8 mouse cellular contexts compared by ENCODE assay signal in genomic region chr13:46180606-46181133, GRCm38 (mm10).
DNase-seq lines count a peak whose midpoint lies in the region; ATAC-seq lines count a peak whose summit lies in the region.

No protein-coding gene starts in this region.

- H3K4me2 ChIP-seq in hindbrain, embryonic 12.5 days (replicated peaks), result peak overlapping the region; percentile 42
- H3K4me2 ChIP-seq in stomach, embryonic 16.5 days (ENCODE audit: low read depth, low read length), result peak overlapping the region; percentile 22

- H3K27ac ChIP-seq in hindbrain, embryonic 12.5 days, result 0 out of 2 replicates have a peak overlapping the region, but pooled peaks have one; percentile 35
- peak overlapping the region; percentile 26; the same call in 1 of the 2 replicates for H3K27ac ChIP-seq in stomach, embryonic 16.5 days (ENCODE audit: low read length)

- WGBS in hindbrain, embryonic 12.5 days, result 20% methylated on average over 12 of the region's 12 CpGs
- 19% methylated on average over 12 of the region's 12 CpGs for WGBS in stomach, embryonic 16.5 days

- no peaks in the 10 kb centered on the region for H3K9me3 ChIP-seq in hindbrain, embryonic 12.5 days (replicated peaks)
- no peaks in the 10 kb centered on the region for H3K9me3 ChIP-seq in stomach, embryonic 16.5 days (replicated peaks; ENCODE audit: control insufficient read depth, low read length)

- no peak overlapping the region for H3K4me3 ChIP-seq in hindbrain, embryonic 12.5 days
- peak overlapping the region; percentile 15; the same call in 1 of the 2 replicates for H3K4me3 ChIP-seq in stomach, embryonic 16.5 days (replicated peaks; ENCODE audit: low read length)

- 0 out of 2 replicates have a peak, but pooled peaks have one; percentile 35 for ATAC-seq in hindbrain, embryonic 12.5 days (ENCODE audit: low FRiP score)
- ATAC-seq in megakaryocyte, adult 5-6 weeks (ENCODE audit: poor library complexity, severe bottlenecking), result peak; percentile 82
- ATAC-seq in stomach, embryonic 16.5 days (ENCODE audit: insufficient read depth, low FRiP score), result no peak

- H3K4me1 ChIP-seq in hindbrain, embryonic 12.5 days, result peaks cover 16% of the 10 kb centered on the region
- H3K4me1 ChIP-seq in stomach, embryonic 16.5 days (ENCODE audit: control insufficient read depth, insufficient read depth, low read length), result peaks cover 5% of the 10 kb centered on the region; the same call in 1 of the 2 replicates

- H3K27me3 ChIP-seq in hindbrain, embryonic 12.5 days, result no peaks in the 10 kb centered on the region
- H3K27me3 ChIP-seq in stomach, embryonic 16.5 days (ENCODE audit: control insufficient read depth, insufficient read depth, low read length), result no peaks in the 10 kb centered on the region

- no peaks in the 10 kb centered on the region for H3K36me3 ChIP-seq in hindbrain, embryonic 12.5 days
- H3K36me3 ChIP-seq in stomach, embryonic 16.5 days (ENCODE audit: control insufficient read depth, insufficient read depth, low read length), result no peaks in the 10 kb centered on the region

- DNase-seq in kidney, adult 11 months, result peak; percentile 26
- DNase-seq in kidney, adult 18-20 months, result no peak
- peak; percentile 57 for DNase-seq in embryo, embryonic 11 days
- DNase-seq in urinary bladder, postnatal 10 days (ENCODE audit: low spot score), result no peak
- DNase-seq in cerebellum, postnatal 25 days, result no peak

- H3K9ac ChIP-seq in hindbrain, embryonic 12.5 days, result no peak overlapping the region
- H3K9ac ChIP-seq in stomach, embryonic 16.5 days (ENCODE audit: low read length), result no peak overlapping the region

Comparison
In these comparisons a context has a peak if more than half of its experiments do, and no peak if none do; other contexts are left out.
1. DNase-seq: peak in kidney, adult 11 months (single experiment) and embryo, embryonic 11 days (single experiment); none in kidney, adult 18-20 months (single experiment), urinary bladder, postnatal 10 days (single experiment) and cerebellum, postnatal 25 days (0 of 2).